Mouse (Mus musculus) ES-Bruce4 (cell line): ENCODE data around the gene Psmd9.

Experiments used
- CTCF ChIP-seq: IDR thresholded peaks from one replicate; pipeline ENCODE4 v1.8.1; 2011; ENCODE audit warnings: low read depth, low read length
- EP300 ChIP-seq: IDR thresholded peaks from 2 replicates; pipeline ENCODE4 v1.6.1; 2011; ENCODE audit warnings: low read depth, low read length; ENCODE audit not compliant: insufficient read depth
- POLR2A ChIP-seq: IDR thresholded peaks from one replicate; pipeline ENCODE4 v1.8.1; 2011; ENCODE audit warnings: low read length; ENCODE audit not compliant: insufficient read depth

DNA sequence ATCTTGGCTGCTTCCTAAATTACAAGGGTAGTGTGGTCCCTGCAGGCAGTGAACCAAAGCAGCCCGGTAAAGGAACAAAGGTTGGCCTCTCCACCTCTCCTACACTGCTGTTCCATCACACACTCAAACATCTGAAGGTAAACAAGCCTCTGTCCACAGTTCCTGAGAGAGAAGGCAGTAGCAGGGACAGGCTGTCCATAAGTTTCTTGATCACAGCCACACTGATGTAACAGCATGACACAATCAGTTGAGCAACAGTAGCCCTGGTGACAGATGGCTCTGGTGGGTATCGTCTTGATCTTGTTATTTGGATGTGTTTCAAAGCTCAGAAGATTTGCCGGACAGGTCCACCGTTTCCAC lies 53.8 kb downstream of the Psmd9 start:
- TF ChIP-seq CTCF, result no peak
- TF ChIP-seq POLR2A, result no peak
- TF ChIP-seq EP300, result no peak
